Mouse (Mus musculus) intestine, embryonic 14.5 days (tissue): ENCODE measurements around the gene Gm49027. TPM values are rescaled to one million over a fixed set of nuclear protein-coding genes. Genes with fewer than 3 reads are reported as not detected.
A peak's percentile ranks its signal among the peaks of the same experiment; 100 is the strongest.

Experiments
- ATAC-seq: fragments of 200-750 bp; cut with Nextera tagmentation; replicated peaks from 2 replicates; pipeline ENCODE4 v1.8.0; 2017; ENCODE audit warnings: low read depth, moderate number of reproducible peaks, moderate TSS enrichment, moderate library complexity; ENCODE audit not compliant: low FRiP score, low TSS enrichment
- DNase-seq: peaks from one replicate; pipeline ENCODE4 v3.0.0-alpha.2; 2018; ENCODE audit warnings: low spot score
- H3K27ac ChIP-seq: fragments of 300-500 bp; sonication (generic); 2 replicates; pipeline ENCODE4 v1.5.1; 2014; ENCODE audit warnings: low read depth, mild to moderate bottlenecking, control low read depth
- H3K27me3 ChIP-seq: fragments of 300-500 bp; sonication (generic); replicated peaks from 2 replicates; pipeline ENCODE4 v1.6.1; 2014; ENCODE audit warnings: low read length, control low read depth; ENCODE audit not compliant: control insufficient read depth, insufficient read depth
- H3K36me3 ChIP-seq: fragments of 300-500 bp; sonication (generic); 2 replicates; pipeline ENCODE4 v1.6.1; 2014; ENCODE audit warnings: low read length, control low read depth; ENCODE audit not compliant: control insufficient read depth, insufficient read depth
- H3K4me1 ChIP-seq: fragments of 300-500 bp; sonication (generic); replicated peaks from 2 replicates; pipeline ENCODE4 v1.6.1; 2014; ENCODE audit warnings: low read length, control low read depth, mixed read lengths; ENCODE audit not compliant: control insufficient read depth, insufficient read depth
- H3K4me2 ChIP-seq: fragments of 300-500 bp; sonication (generic); 2 replicates; pipeline ENCODE4 v1.6.1; 2014; ENCODE audit warnings: low read length
- H3K4me3 ChIP-seq: fragments of 300-500 bp; sonication (generic); 2 replicates; pipeline ENCODE4 v1.5.1; 2014; ENCODE audit warnings: low read depth, low read length, control low read depth, mixed read lengths
- H3K9ac ChIP-seq: fragments of 300-500 bp; sonication (generic); 2 replicates; pipeline ENCODE4 v1.6.1; 2014; ENCODE audit warnings: mild to moderate bottlenecking, low read length
- H3K9me3 ChIP-seq: fragments of 300-500 bp; sonication (generic); 2 replicates; pipeline ENCODE4 v1.6.1; 2016; ENCODE audit warnings: low read length, control low read depth; ENCODE audit not compliant: control insufficient read depth
- WGBS: fragments of 180-500 bp; shearing (Covaris S2); extraction: QIAGEN DNeasy Blood & Tissue Kit; methylation state at CpG from one replicate; pipeline ENCODE4 v1.1.7; 2014; 5-methylcytosine and 5-hydroxymethylcytosine counted together
- microRNA-seq: library from miRNA; unstranded; fragments of <30 nt; microRNA quantifications from one replicate; pipeline ENCODE4, GENCODE M21; 2016
- polyA plus RNA-seq: library from polyadenylated mRNA; unstranded; fragments of >200 nt; fragmentation: Nextera tagmentation; extraction: Ambion mirVana; gene quantifications from 2 replicates; pipeline ENCODE4 v1.2.1, GENCODE M21; 2014

The Gm49027 gene
- polyA plus RNA-seq, 1 experiment from 2014 or later = 13.7 TPM

GRCm38 (mm10) chr5:123489112-123489785, 36.0 kb downstream of the Gm49027 start, which contains the start of the genes Lrrc43 and Il31:
Gene Lrrc43 (plus strand): TSS chr5:123489305.
Gene Il31 (minus strand): TSS chr5:123489489.
- ATAC-seq = peak; percentile 32; the same call in 1 of the 2 replicates
- 12% methylated on average over 25 of the region's 25 CpGs for WGBS

GRCm38 (mm10) chr5:123487659-123488395, 37.5 kb downstream of the Gm49027 start:
- no peaks in the 10 kb centered on the region for H3K9me3 ChIP-seq
- no peaks in the 10 kb centered on the region for H3K36me3 ChIP-seq
- H3K27me3 ChIP-seq = no peaks in the 10 kb centered on the region
- no peaks in the 10 kb centered on the region for H3K4me1 ChIP-seq
- H3K27ac ChIP-seq = no peak overlapping the region
- H3K9ac ChIP-seq = no peak overlapping the region
- H3K4me2 ChIP-seq = no peak overlapping the region
- ATAC-seq (no peak), DNase-seq (no peak)
- no peak overlapping the region for H3K4me3 ChIP-seq
- WGBS = 85% methylated on average over 11 of the region's 11 CpGs

More at GRCm38 (mm10) chr5:123489112-123489785, 36.0 kb downstream of the Gm49027 start, which contains the start of the genes Lrrc43 and Il31:
- Histone ChIP-seq H3K36me3 (no peaks in the 10 kb centered on the region), H3K4me2 (peak within 1 kb of the TSS; percentile 35), H3K27me3 (no peaks in the 10 kb centered on the region), H3K9ac (no peak within 1 kb of the TSS), H3K9me3 (no peaks in the 10 kb centered on the region), H3K4me1 (no peaks in the 10 kb centered on the region), H3K27ac (no peak within 1 kb of the TSS), H3K4me3 (no peak within 1 kb of the TSS)
- no peak for DNase-seq

GRCm38 (mm10) chr5:123473817-123474216, 51.5 kb downstream of the Gm49027 start:
- WGBS = 79% methylated on average over 5 of the region's 5 CpGs
- no peak overlapping the region for H3K4me3 ChIP-seq
- no peaks in the 10 kb centered on the region for H3K27me3 ChIP-seq
- no peak overlapping the region for H3K9ac ChIP-seq
- H3K27ac ChIP-seq = no peak overlapping the region
- no peaks in the 10 kb centered on the region for H3K36me3 ChIP-seq
- no peak overlapping the region for H3K4me2 ChIP-seq
- H3K9me3 ChIP-seq = no peaks in the 10 kb centered on the region
- DNase-seq (no peak), ATAC-seq (no peak)
- peaks cover 7% of the 10 kb centered on the region for H3K4me1 ChIP-seq

- Histone ChIP-seq H3K9me3 (no peaks in the 10 kb centered on the region), H3K9ac (0 out of 2 replicates have a peak overlapping the region, but pooled peaks have one; percentile 27), H3K4me3 (peak overlapping the region; percentile 11; the same call in 1 of the 2 replicates), H3K36me3 (no peaks in the 10 kb centered on the region), H3K27ac (no peak overlapping the region), H3K4me1 (peaks cover 7% of the 10 kb centered on the region), H3K27me3 (no peaks in the 10 kb centered on the region), H3K4me2 (peak overlapping the region; percentile 45)
- 16% methylated on average over 10 of the region's 10 CpGs for WGBS
- ATAC-seq (no peak), DNase-seq (no peak)
These were observed 54.4 kb downstream of the Gm49027 start for GRCm38 (mm10) chr5:123470784-123471400.

GRCm38 (mm10) chr5:123464638-123465037, 60.6 kb downstream of the Gm49027 start:
- 70% methylated on average over 1 of the region's 1 CpGs for WGBS
- Histone ChIP-seq H3K4me1 (no peaks in the 10 kb centered on the region), H3K36me3 (no peaks in the 10 kb centered on the region), H3K27me3 (no peaks in the 10 kb centered on the region), H3K4me2 (no peak overlapping the region), H3K9ac (no peak overlapping the region), H3K27ac (no peak overlapping the region), H3K9me3 (no peaks in the 10 kb centered on the region), H3K4me3 (no peak overlapping the region)
- ATAC-seq (no peak), DNase-seq (no peak)

Small RNAs within 50 kb of the gene (microRNA-seq; reads per million reads assigned to microRNA genes)
- gene Mir7647 = 1.3 reads per million, percentile 13 among the genes with 10 or more reads in this experiment

Other genes starting within 250 kb of the Gm49027 start
- 21.1 and 24.0 TPM in 2 replicates for gene Bcl7a, start 181.7 kb downstream of the Gm49027 start, polyA plus RNA-seq
- gene Mlxip, start 130.7 kb downstream of the Gm49027 start, polyA plus RNA-seq = 26.5 and 29.1 TPM in 2 replicates
- not detected in 2 replicates for gene Lrrc43, start 36.2 kb downstream of the Gm49027 start, polyA plus RNA-seq
- gene Il31, start 36.0 kb downstream of the Gm49027 start, polyA plus RNA-seq = not detected in 2 replicates
- 0.35 and 0.50 TPM in 2 replicates for gene B3gnt4, start 15.0 kb downstream of the Gm49027 start, polyA plus RNA-seq
- gene Diablo, start 1.3 kb downstream of the Gm49027 start, polyA plus RNA-seq = 107 and 121 TPM in 2 replicates
- 28.9 and 29.9 TPM in 2 replicates for gene Vps33a, start 47.5 kb upstream of the Gm49027 start, polyA plus RNA-seq
- gene Clip1, start 159.1 kb upstream of the Gm49027 start, polyA plus RNA-seq = 30.1 and 32.6 TPM in 2 replicates
- 74.3 and 83.2 TPM in 2 replicates for gene Zcchc8, start 195.6 kb upstream of the Gm49027 start, polyA plus RNA-seq
- 104 and 120 TPM in 2 replicates for gene Rsrc2, start 223.9 kb upstream of the Gm49027 start, polyA plus RNA-seq
- 35.2 and 35.9 TPM in 2 replicates for gene Kntc1, start 224.2 kb upstream of the Gm49027 start, polyA plus RNA-seq